Mouse (Mus musculus): Measurements from ENCODE around the gene Tlr4.

Gene Tlr4

DNA sequence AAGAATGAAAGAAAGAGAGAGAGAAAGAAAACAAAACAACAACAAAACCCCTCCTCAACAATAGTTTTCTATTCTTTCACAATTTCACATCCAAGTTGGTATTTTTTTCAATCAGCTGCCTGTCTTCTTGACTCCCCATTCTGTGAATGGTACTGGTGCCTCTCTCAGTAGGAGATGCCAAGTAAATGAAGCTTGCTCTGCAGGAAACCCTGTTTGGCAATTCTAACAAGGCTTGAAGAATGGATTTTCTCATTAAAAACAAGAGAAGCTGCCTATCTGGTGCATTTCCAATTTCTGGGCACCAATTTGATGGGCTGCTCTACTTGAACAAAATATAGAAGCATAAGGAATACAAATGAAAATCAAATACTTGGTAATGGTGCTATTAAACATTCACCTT, 74.1 kb downstream of the Tlr4 start:
- no peak for DNase-seq

DNA sequence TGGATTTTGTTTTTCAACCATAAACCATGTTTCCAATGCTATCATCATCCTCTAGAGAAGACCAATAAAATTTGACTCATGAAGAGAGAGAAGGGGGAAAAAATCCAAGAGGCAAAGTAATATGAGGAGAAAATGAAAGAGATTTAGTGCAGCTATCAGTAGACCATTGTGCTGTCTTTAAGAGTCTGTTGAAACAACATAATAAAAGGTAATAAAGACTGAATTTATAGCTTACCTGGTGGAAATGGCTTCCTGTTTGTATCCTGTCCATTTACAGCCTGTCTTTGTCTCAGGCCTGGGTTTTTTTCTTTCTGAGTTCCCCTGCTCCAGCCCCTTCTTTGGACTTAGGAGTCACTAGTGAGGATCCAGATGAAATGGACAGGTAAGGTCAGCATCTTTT, 81.0 kb downstream of the Tlr4 start:
- no peak for DNase-seq

DNA sequence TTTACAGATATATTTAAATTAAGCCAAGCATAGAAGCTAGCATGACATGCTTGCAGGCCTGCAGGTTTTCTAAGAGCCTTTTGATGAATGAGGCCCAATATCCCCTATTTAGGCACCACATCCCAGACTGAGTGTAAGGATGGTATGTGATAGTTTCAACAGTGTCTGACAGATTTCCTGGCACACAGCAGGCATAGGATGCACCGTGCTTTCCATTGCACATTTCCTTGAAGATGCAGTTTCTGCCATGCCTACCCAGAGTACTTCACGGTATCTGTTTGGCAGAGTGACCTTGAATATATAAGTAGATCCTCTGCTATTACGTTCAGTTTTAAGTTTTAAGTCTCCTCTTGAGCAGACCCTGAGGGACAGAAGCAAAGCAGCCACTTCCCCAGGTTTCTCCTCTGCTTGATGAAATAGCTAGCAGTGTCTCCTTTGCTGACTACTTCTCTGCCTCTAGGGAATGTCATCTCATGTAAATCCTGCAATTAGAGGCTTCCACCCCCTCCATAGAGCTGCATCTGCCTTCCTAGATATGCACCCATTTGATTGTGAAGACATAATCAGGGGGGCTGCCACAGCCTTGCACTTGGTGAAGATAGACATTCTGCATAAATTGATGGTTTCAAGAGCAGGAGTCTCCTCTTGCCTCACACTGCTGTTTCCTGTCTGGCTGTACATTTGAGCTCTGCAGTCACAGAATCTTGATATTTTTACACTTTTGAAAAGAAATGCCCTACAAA, 92.4 kb downstream of the Tlr4 start:
- DNase-seq = no peak

DNA sequence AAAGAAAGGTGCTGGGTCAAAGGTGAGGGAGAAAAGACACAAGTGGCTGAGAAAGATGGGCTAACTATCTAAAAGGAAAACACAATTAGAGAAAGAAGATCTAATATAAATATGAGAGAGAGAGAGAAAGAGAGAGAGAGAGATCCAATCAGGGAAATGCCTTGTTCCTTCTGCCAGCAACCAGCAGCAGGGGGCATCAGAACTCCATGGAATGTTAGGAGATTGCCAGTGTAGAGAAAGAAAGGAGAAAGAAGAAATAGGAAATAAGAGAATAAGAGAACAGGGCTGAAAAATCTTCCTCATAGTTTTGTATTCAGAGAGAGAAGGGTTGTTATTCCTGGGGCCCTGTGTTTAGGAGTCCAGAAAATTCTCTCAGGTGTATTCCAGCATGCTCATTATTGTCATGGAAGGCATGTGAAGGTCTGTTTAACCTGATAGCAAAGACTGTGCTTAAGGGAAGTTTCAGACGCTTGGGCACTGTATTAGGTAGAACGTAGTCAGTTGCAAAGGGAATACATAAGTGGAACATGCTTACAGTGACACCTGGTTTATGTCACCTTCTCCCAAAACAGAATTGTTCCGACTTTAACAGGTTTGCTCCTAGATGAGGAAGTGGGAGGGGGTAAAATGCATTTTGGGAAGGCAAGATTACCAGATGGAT, 96.4 kb downstream of the Tlr4 start:
- DNase-seq = peak; percentile 26

DNA sequence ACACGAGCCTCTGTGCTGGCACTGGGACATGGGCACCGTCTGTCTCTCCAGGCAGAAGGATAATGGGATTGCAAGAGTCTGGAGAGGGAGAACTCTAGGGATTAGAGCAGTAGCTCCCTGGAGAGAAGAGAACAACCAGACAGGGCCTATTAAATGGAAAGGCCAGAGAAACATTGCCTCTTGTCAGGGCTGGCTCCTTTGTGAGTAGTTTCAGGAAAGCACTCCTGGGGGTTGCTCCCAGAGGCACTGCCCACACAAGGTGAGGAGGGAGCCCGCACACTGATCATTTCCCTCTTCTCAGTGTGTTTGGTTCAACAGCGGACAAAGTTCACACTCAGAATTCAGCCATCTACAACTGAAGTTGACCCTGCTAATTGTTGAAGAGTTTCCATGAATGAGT, 98.7 kb downstream of the Tlr4 start:
- DNase-seq = no peak

DNA sequence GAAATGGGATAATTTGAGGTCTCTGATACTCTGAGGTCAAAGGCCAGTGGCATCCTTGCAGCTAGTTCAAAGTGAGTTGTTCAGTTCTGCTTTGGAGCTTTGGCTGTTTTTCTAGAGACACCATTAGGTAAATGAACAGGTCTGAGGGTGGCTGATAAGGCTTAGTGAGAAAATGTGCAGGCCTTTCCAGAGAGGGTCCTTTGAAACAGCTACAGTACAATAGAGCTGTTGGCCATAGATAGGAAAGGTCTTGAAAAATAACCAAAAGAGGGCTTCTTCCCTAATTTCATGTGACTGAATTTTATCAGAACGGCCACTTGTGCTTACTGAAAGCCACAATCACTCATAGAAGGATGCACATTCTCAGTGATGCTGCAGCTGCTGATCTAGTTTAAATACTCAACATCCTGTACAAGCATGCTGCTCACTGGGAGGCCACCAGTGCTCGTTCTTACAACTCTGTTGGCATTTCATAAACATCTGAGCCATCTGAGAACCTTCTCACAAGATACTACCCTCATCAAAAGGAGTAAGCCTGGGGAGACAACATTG, 100.2 kb downstream of the Tlr4 start:
- DNase-seq = no peak

DNA sequence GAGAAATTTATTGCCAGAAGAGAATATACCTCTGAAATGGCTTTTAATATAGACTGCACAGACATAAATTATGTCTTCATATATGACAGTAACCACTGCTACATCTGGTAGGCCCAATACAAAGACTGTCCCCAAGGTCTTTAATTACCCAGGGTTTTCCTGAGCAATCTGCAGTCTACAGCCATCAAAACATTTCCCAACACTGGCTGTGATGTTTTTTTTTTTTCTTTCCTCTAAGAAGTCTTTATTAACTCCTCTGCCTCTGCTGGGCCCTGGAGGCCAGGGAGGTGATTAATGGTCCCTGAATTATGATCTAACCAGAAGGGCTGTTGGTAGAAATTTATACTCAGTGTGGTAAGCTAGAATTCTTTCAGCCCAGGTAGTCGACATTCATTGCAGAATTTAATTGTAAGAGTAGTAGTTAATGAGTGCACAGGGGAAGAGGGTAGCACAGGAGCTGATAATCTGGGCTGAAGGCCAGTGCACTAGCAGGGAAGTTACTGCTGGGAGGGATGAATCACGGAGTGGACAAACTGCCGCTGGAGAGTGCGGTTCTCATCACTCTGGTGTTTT, 111.2 kb downstream of the Tlr4 start:
- DNase-seq = no peak

DNA sequence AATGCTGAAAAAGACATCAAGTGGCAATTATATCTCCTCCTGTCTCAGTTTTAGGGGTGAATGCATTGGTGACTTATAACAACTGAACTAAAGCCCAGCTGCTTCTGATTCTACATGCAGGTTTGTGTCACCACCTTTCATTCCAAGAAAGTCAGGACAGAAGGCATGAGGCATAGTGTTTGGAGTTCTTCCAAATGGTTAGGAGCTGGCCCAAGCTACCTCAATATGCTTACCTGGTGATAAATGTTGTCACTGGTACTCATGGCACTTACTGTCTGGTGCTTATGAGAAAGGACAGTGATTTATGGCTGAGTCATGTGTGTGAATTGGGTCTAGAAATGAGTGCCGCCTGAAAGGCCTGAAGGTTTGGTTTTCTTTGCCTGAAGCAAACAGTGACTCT, 114.5 kb downstream of the Tlr4 start:
- DNase-seq = no peak

DNA sequence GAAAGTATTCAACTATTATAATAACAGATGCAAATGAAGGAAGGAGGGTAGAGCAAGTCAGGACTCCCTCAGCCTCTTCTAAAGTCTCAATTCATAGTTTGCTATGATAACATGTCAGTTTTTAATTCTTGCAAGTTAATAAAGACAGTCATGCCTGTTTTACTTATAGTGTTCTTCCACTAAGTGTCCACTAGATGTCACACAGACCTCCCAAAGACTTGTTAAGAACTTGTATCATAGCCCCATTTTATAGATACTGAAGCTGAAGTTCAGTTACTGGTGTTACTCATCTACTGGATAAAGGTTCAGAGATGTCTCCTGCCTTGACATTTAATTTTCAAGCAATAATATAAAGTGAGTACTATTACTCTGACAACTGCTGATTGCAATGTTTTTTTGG, 116.3 kb downstream of the Tlr4 start:
- DNase-seq = no peak

DNA sequence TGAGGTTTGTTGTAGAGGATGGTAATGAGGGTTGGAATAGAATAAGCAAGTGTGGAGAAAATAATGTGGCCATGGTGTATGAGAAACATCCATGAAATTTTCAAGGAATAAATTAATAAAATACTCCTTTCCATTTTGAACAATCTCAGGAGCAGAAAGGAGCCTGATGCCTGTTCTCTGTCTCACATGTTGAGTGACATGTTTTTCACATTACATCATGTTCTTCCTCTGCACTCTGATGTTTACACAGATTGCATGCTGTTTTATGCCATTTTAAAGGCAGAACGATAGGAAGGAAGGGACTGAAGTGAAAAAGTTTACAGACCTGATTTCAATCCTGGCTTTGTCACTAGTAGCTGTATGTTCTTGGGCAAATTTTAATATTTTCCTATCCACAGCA, 120.3 kb downstream of the Tlr4 start:
- no peak for DNase-seq

DNA sequence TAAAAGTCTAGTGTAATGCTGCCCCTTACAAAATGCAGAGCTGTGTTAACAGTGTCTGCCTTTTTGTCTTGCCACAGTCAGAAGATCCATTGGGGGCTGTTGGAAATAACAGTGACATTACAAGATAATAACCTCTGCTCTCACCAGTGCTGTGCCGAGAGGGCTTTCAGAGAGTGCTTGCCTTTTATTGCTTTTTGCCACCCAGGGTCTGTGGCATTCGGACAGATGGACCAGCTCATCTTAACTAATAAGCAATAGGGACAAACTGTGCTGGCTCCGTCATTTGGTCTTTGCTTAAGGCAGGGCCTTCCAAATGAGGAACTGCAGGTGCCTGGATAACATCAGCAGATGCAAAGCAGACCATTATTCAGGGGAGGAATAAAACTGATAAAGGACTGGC, 147.5 kb downstream of the Tlr4 start:
- no peak for DNase-seq
